Mouse (Mus musculus): ENCODE results near the gene Chga.
A peak's percentile ranks its signal among the peaks of the same experiment; 100 is the strongest.

Gene Chga

GRCm38 (mm10) chr12:102565086-102565485 is 10.3 kb downstream of the Chga start:
- no peak for DNase-seq

GRCm38 (mm10) chr12:102566951-102567350 is 12.2 kb downstream of the Chga start:
- DNase-seq: no peak

- DNase-seq: no peak
These were observed 13.4 kb downstream of the Chga start for GRCm38 (mm10) chr12:102568219-102568618.

GRCm38 (mm10) chr12:102570111-102570510 is 15.3 kb downstream of the Chga start:
- peak in 1 of 2 experiments; percentile 10 for DNase-seq

- peak; percentile 81 to 86 for DNase-seq
These were observed 16.0 kb downstream of the Chga start for GRCm38 (mm10) chr12:102570734-102571133.

- DNase-seq: no peak
These were observed 16.9 kb downstream of the Chga start for GRCm38 (mm10) chr12:102571666-102572065.

- DNase-seq: no peak
These were observed 18.3 kb downstream of the Chga start for GRCm38 (mm10) chr12:102573036-102573435.

GRCm38 (mm10) chr12:102575541-102576329 is 21.0 kb downstream of the Chga start:
- peak in 1 of 2 experiments; percentile 11 for DNase-seq

- no peak for DNase-seq
These were observed 22.1 kb downstream of the Chga start for GRCm38 (mm10) chr12:102576659-102577398.

GRCm38 (mm10) chr12:102579041-102579440 is 24.3 kb downstream of the Chga start:
- peak; percentile 61 to 70 for DNase-seq

- DNase-seq: no peak
These were observed 26.9 kb downstream of the Chga start for GRCm38 (mm10) chr12:102581579-102582196.

- DNase-seq: no peak
These were observed 27.7 kb downstream of the Chga start for GRCm38 (mm10) chr12:102582441-102582840.

- DNase-seq: peak in 1 of 2 experiments; percentile 34
These were observed 30.6 kb downstream of the Chga start for GRCm38 (mm10) chr12:102585390-102585789.

GRCm38 (mm10) chr12:102586286-102586881 is 31.6 kb downstream of the Chga start:
- peak in 1 of 2 experiments; percentile 10 for DNase-seq

- DNase-seq: no peak
These were observed 32.3 kb downstream of the Chga start for GRCm38 (mm10) chr12:102587106-102587505.

GRCm38 (mm10) chr12:102590711-102591360 is 36.1 kb downstream of the Chga start:
- no peak for DNase-seq

- DNase-seq: no peak
These were observed 38.9 kb downstream of the Chga start for GRCm38 (mm10) chr12:102593699-102594098.

- no peak for DNase-seq
These were observed 39.9 kb downstream of the Chga start for GRCm38 (mm10) chr12:102594627-102595026.

GRCm38 (mm10) chr12:102596410-102596809 is 41.6 kb downstream of the Chga start:
- peak in 1 of 2 experiments; percentile 24 for DNase-seq

GRCm38 (mm10) chr12:102597466-102597865 is 42.7 kb downstream of the Chga start:
- peak; percentile 37 to 51 for DNase-seq

- no peak for DNase-seq
These were observed 43.8 kb downstream of the Chga start for GRCm38 (mm10) chr12:102598535-102598934.

- DNase-seq: no peak
These were observed 45.0 kb downstream of the Chga start for GRCm38 (mm10) chr12:102599801-102600200.
